Mouse (Mus musculus) limb, embryonic 14.5 days (tissue): Measurements from ENCODE around the gene Rab8b. TPM values are rescaled to one million over a fixed set of nuclear protein-coding genes. Genes with fewer than 3 reads are reported as not detected.
A peak's percentile ranks its signal among the peaks of the same experiment; 100 is the strongest.
"Not testable (repeated sequence)": the region's sequence is repeated elsewhere in the genome, so short reads cannot be mapped to it uniquely, and the experiment has no call there.

Experiments used
- ATAC-seq: fragments of 200-750 bp; cut with Nextera tagmentation; 2 replicates; pipeline ENCODE4 v1.8.0; 2017; ENCODE audit warnings: low read depth, moderate number of reproducible peaks, moderate TSS enrichment; ENCODE audit not compliant: low FRiP score
- DNase-seq: peaks from one replicate; pipeline ENCODE4 v3.0.0-alpha.2; 2015; ENCODE audit warnings: low spot score
- H3K27ac ChIP-seq: fragments of 300-500 bp; sonication (generic); replicated peaks from 2 replicates; pipeline ENCODE4 v1.5.1; 2014; ENCODE audit warnings: low read depth, mild to moderate bottlenecking, low read length, moderate library complexity, mixed read lengths
- H3K27me3 ChIP-seq: fragments of 300-500 bp; sonication (generic); 2 replicates; pipeline ENCODE4 v1.6.1; 2014; ENCODE audit warnings: low read length, mixed read lengths; ENCODE audit not compliant: control insufficient read depth, insufficient read depth
- H3K36me3 ChIP-seq: fragments of 300-500 bp; sonication (generic); 2 replicates; pipeline ENCODE4 v1.6.1; 2014; ENCODE audit warnings: mild to moderate bottlenecking, low read length, moderate library complexity, mixed read lengths; ENCODE audit not compliant: control insufficient read depth, insufficient read depth
- H3K4me1 ChIP-seq: fragments of 300-500 bp; sonication (generic); 2 replicates; pipeline ENCODE4 v1.6.1; 2014; ENCODE audit warnings: antibody characterized with exemption, low read length, mixed read lengths; ENCODE audit not compliant: control insufficient read depth, insufficient read depth
- H3K4me2 ChIP-seq: fragments of 300-500 bp; sonication (generic); replicated peaks from 2 replicates; pipeline ENCODE4 v1.6.1; 2014; ENCODE audit warnings: low read depth, mild to moderate bottlenecking, low read length, moderate library complexity; ENCODE audit not compliant: severe bottlenecking
- H3K4me3 ChIP-seq: fragments of 300-500 bp; sonication (generic); replicated peaks from 2 replicates; pipeline ENCODE4 v1.5.1; 2014; ENCODE audit warnings: low read length
- H3K9ac ChIP-seq: fragments of 300-500 bp; sonication (generic); 2 replicates; pipeline ENCODE4 v1.6.1; 2014; ENCODE audit warnings: mild to moderate bottlenecking, low read depth, low read length, moderate library complexity; ENCODE audit not compliant: severe bottlenecking
- H3K9me3 ChIP-seq: fragments of 300-500 bp; sonication (generic); 2 replicates; pipeline ENCODE4 v1.6.1; 2016; ENCODE audit warnings: low read length; ENCODE audit not compliant: control insufficient read depth
- POLR2A ChIP-seq: fragments of 200-500 bp; IDR thresholded peaks from 2 replicates; pipeline ENCODE4 v1.8.0; 2012; ENCODE audit warnings: inconsistent platforms, mild to moderate bottlenecking, moderate library complexity, borderline replicate concordance; ENCODE audit not compliant: insufficient read depth, insufficient read length; ENCODE audit errors: extremely low read depth
- WGBS: fragments of 180-500 bp; shearing (Covaris S2); extraction: QIAGEN DNeasy Blood & Tissue Kit; methylation state at CpG from one replicate; pipeline ENCODE4 v1.1.7; 2014; 5-methylcytosine and 5-hydroxymethylcytosine counted together
- polyA plus RNA-seq, 2 experiments: library from polyadenylated mRNA; depleted of rRNA in 1 of 2; stranded (reverse) in 1 of 2; unstranded in 1 of 2; fragments of >200 nt; fragmentation: Nextera tagmentation in 1 of 2; extraction: Ambion mirVana in 1 of 2; gene quantifications; 2 replicates each; pipeline versions ENCODE4 v1.2.1 to v1.2.3; 2012 to 2014

Gene Rab8b
- polyA plus RNA-seq, 2 experiments, result 14.3 to 15.4 TPM

DNA sequence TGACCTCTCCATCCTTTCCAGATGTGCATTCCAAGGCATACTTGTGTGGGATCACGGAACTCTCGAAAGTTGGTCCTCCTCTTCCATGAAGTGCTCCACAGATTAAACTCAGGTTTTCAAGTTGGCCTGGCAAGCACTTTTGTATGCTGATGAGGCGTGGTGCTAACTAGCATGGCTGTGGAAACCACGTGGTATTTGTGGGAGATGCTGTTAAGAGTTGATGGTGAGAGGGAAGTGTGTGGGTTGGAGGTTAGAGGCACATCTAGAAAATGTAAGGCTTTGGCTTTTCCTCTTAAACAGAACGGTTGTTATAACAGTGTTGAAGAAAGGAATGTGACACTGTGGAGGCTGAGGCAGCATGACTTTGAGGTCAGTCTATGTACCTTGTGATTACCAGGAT, 98.5 kb downstream of the Rab8b start:
- Histone ChIP-seq H3K9ac (no peak overlapping the region), H3K4me1 (no peaks in the 10 kb centered on the region), H3K4me3 (no peak overlapping the region), H3K27ac (no peak overlapping the region), H3K27me3 (no peaks in the 10 kb centered on the region), H3K9me3 (no peaks in the 10 kb centered on the region), H3K4me2 (no peak overlapping the region), H3K36me3 (no peaks in the 10 kb centered on the region)
- DNase-seq (no peak), ATAC-seq (no peak)
- WGBS, result 67% methylated on average over 5 of the region's 5 CpGs
- no peak for TF ChIP-seq POLR2A

DNA sequence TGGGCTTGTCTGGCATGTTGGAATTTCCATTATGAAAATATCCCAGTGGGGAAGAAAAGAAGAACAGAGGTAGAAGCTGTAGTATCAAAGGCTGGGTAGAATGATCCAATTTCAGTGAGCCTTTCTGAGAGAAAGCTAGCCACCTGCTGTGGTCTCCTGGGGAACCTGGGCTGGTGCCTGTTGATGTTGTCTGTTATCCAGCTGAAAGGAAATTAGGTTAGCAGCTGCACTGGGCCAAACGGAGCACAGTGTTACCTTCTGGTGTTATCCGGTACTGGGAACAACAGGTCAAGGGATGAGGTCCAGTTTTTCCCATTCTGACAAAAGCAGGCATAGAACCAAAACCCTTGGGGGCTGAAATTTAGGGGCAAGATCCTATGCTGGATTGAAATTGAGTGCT, 106.1 kb downstream of the Rab8b start:
- ATAC-seq, result no peak
- Histone ChIP-seq H3K36me3 (no peaks in the 10 kb centered on the region), H3K4me1 (peaks cover 4% of the 10 kb centered on the region; the same call in 1 of the 2 replicates), H3K27ac (no peak overlapping the region), H3K4me3 (no peak overlapping the region), H3K9me3 (no peaks in the 10 kb centered on the region), H3K27me3 (no peaks in the 10 kb centered on the region), H3K4me2 (no peak overlapping the region), H3K9ac (no peak overlapping the region)
- 17% methylated on average over 2 of the region's 2 CpGs for WGBS
- no peak for DNase-seq
- TF ChIP-seq POLR2A, result no peak

DNA sequence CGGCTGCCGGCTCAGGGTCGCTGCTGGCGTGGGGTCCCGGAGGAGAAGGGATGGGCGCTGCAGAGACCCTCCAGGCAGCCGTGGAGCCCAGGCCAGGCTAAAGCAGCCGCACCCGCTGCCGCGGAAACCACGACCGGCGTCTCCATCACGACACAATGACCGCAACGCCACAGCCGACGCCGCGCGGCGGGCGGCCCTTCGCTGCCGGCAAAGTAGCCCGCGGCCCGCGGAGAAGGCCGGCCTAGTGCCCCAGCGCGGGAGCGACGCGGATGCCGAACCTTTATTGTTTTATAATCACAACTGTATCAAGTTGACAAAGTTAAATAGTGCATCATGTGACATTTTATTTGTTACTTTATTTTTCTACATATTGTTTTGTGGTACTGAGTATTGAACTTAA, 113.5 kb downstream of the Rab8b start:
- not testable (repeated sequence) for ATAC-seq, H3K36me3 ChIP-seq, H3K4me1 ChIP-seq, H3K9me3 ChIP-seq, DNase-seq, H3K27ac ChIP-seq, H3K27me3 ChIP-seq
- 3% methylated on average over 25 of the region's 37 CpGs for WGBS
- Histone ChIP-seq H3K9ac (peak overlapping the region; percentile 45), H3K4me3 (peak overlapping the region; percentile 30), H3K4me2 (peak overlapping the region; percentile 49)

DNA sequence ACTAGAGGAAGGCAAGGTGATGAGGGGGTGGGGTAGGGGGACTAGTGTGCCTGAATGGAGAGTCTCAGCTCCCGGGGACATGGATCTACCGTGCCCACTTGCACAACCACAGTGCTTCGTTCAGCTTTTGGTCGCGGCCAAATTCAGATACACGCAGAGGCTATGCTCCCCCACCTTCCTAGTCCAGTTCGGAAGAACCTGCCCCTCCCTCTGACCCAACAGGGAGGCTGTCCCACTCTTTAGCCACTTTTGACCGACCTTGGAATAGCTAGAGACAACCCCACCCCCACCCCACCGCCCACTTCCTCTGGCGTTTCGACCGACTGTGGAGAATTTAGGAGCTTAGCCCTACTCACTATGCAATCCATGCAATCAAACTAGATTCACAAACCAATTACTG, 117.5 kb downstream of the Rab8b start:
- no peak for DNase-seq
- H3K9me3 ChIP-seq, result no peaks in the 10 kb centered on the region
- H3K4me2 ChIP-seq, result no peak overlapping the region
- no peaks in the 10 kb centered on the region; the same call in 1 of the 2 replicates for H3K27me3 ChIP-seq
- no peak overlapping the region for H3K4me3 ChIP-seq
- no peak for TF ChIP-seq POLR2A
- H3K4me1 ChIP-seq, result peaks cover 4% of the 10 kb centered on the region; the same call in 1 of the 2 replicates
- no peak overlapping the region for H3K9ac ChIP-seq
- 65% methylated on average over 12 of the region's 12 CpGs for WGBS
- no peaks in the 10 kb centered on the region for H3K36me3 ChIP-seq
- ATAC-seq, result no peak
- H3K27ac ChIP-seq, result no peak overlapping the region

DNA sequence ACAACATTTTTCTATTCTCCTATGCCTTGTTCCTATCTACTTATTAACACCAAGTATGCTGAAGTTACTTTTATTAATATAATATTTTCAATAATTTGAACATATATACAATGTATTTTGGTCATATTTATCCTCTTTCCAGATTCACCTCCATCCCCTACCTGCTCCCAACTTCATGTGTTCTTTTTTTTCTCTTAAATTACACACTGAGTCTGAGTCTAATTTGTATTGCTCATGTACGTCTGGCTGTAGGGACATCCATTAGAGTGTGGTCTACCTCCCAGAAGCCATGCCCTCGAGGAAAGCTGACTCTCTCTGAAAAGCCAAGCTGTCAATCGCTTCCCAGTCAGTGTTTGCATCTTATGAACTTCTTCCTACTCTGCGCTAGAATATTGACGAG, 122.7 kb downstream of the Rab8b start, which contains the start of gene Gm10647:
Gene Gm10647 (plus strand): TSS at position 301 of the 400 bp plus-strand sequence.
- 59% methylated on average over 5 of the region's 5 CpGs for WGBS
- no peak for TF ChIP-seq POLR2A
- H3K27me3 ChIP-seq, result no peaks in the 10 kb centered on the region

More for the DNA sequence above, 122.7 kb downstream of the Rab8b start, which contains the start of gene Gm10647:
- H3K27ac ChIP-seq, result peak within 1 kb of the TSS; percentile 48; the same call in 1 of the 2 replicates
- no peak within 1 kb of the TSS; the same call in 1 of the 2 replicates for H3K9ac ChIP-seq
- H3K4me3 ChIP-seq, result peak within 1 kb of the TSS; percentile 64
- ATAC-seq, result no peak
- H3K9me3 ChIP-seq, result no peaks in the 10 kb centered on the region
- peaks cover 1% of the 10 kb centered on the region; the same call in 1 of the 2 replicates for H3K4me1 ChIP-seq
- DNase-seq, result no peak
- H3K36me3 ChIP-seq, result no peaks in the 10 kb centered on the region
- H3K4me2 ChIP-seq, result peak within 1 kb of the TSS; percentile 63
